Mouse (Mus musculus) brain, embryonic 18.5 days (tissue): ENCODE measurements at regions not wholly inside any gene's neighbourhood (a gene's known extent, or its start where the extent isn't known, plus 50 kb on each side); places are given as distances from the start of the nearest gene placed in this dataset.

Source experiments
- DNase-seq: peaks from one replicate; pipeline ENCODE4 v3.0.0-alpha.2; 2012; ENCODE audit warnings: low read depth, low spot score

DNA sequence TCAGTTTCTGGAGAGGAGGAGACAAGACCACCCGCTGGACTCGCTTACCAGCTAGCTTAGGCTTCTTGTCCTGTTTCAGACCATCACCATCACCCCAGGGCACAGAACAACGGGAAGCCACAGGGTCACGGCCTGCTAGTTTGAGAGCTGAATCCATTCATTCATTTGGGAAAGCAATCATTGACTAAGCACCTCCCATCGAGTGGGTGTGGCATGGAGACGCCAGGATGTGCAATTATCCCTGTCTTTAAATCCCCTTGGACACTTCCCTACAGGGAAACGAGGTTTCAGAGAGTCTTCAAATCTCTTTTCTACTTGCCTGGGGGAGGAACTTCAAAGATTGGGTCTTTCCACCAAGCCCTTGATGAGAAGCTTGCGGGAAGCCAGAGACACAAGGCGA lies 108.7 kb downstream of the 2410131K14Rik start:
- DNase-seq = no peak

DNA sequence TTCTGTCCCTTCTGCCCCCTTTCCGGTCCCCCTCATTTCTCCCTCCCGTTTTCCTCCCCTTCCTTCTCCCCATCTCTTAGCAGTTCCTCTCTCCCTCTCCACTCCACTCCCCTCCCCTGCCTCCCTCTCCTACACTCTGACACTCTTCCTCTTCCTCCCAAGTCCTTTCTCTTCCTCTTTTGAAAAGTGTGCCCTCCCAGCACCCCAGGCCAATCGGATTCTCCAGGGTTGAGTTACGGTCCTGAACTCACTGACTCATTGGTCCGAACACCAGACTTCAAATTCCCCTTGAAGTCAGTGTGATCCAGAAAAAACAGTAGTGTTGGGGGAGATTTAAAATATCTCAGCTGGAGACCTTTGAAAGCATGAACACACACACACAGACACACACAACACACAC lies 109.1 kb downstream of the 2410131K14Rik start:
- DNase-seq = no peak

DNA sequence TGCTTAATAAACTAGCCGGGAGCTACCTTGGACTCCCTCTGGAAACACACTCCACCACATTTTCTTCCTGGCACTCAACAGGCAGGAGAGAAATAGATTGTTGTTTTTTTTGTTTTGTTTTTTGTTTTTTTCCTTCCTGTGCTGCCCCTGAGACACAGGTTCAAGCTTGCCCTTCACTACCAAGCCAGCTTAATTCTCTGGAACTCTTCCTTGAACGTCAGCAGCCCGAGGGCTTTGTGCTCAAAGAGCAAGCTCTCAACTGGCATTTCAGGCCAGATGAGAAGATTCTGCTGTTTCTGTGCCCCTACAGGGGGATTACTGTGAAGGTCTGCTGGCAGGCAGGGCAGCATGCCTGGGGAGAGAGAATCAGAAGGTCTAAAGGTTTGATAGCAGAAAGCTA lies 109.8 kb downstream of the 2410131K14Rik start:
- DNase-seq = no peak

- no peak for DNase-seq
These were observed 110.3 kb downstream of the 2410131K14Rik start for GRCm38 (mm10) chr5:118355287-118355686.

DNA sequence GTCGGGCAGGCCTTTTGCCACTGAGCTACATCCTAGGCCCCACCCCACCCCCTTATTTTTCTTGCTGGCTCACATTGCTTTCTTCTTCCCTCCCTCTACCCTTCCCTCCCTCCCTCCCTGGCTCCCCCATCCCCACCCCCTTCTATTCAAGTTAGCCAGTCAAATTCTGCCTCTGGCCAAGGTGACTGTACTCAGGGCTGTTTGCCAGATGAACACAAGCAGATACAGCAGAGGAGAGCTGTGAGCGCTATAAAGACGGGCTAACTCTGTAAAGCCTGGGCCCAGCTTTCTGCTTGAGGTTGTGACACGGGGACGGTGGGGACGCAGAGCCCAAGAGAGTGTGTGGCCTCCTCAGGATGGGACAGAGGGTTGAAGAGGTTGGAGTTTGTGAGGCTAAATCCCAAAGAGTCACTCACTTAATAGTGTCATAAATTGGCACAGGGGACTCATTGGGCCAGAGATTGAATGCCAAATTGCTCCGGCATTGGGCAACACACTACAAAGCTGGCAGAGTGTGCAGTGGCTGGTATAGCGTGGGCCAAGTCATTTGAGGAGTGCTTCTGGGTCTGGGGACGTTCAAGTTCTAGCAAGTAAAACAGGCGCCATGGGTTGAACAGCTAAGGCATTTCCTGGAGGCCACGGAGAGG lies 110.8 kb downstream of the 2410131K14Rik start:
- no peak for DNase-seq

DNA sequence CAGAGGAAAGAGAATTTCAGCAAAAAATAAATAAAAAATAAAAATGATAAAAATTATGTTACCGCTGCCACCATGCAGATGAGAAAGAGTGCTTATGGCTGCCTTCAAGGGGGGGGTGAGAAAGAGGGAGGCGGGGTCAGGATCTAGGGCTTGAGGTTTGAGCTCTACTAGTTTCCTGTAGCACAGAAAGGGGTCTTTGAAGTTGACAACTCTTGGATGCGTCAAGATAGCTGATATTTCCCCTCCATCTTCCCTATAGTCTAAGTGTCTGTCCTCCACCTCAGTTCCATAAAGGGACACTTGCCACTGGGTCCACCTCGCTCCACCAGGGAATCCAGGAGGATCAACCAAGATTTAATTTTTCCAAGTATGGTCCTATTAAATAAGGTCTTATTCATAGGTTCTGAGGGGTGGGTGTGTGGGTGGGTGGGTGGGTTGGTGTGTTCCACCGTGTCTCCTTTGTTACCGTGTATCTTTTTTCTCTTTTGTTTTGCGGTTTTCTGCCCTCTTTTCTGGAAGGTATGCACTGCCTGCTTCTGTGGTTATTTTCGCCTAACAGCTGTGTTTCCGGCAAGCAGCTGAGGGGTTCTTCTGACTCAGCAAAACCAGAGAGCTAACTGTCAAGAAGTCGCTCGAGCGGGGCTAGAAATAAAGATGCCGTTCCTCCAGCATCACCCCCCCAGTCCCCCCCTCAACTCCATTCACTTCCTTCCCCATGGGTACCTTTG lies 114.8 kb downstream of the 2410131K14Rik start:
- no peak for DNase-seq

DNA sequence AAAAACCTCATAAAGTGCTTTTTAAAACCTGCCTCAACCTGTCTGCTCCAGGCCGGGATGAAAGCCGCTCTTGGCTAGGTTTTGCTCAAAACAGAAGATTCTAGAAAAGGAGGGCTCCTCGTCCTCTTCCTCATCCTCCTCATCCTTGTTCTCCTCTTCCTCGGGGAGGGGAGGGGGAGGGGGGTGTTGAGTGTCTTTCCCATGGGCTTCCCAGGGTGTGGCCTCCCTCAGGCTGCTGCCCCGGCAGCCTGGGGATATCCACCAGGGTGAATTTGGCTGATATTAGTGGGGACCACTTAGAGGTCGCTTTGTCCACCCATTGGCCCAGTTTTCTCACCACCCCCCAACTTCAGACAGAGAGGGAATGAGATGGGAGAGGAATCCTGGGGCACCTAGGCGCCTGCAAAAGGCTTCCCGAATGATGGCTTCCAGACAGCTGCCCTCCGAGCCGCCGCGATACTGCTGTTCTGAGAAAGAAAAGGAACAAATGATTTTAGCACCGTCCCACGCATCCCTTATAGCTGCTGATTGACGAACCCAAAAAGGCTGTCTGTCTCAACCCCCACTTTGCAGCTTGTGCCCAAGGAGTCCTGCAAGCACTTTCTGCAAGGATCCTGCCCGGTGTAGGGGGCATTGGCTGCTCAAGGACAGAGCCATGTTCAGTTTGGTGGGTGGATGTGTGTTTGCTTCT lies 115.5 kb downstream of the 2410131K14Rik start:
- DNase-seq = no peak

DNA sequence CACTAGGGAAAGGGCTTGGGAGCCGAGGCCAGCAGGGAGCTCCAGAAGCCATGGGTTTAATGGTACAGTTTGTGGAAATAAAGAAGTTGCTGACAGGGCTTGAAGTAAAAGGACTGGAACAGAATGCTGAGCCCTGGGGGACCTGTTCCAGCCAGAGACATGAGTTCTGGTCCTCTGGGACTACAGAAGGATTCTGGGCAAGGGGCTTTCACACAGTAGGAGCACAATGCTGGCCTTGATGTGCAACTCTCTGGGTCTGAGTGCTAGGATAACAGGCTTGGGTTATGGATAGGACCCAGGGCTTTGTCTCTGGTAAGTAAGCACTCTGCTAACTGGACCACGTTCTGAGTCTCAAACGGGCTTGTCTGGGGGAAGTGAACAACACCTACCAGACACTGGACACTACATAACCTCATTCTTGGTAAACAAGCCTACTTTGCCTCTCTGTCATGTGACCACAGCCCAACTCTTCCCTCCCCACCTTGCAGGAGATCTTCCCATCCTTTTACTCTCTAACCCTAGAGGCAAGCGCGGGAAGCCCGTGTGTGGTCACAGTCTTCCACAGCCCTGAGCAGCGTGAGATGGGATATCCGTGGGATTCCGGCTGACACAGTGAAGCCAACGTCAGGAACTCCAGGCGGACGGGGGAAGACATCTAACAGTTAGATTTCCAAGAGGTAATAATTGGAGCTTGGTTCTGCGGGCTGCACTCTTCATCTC lies 116.3 kb downstream of the 2410131K14Rik start:
- DNase-seq = no peak

DNA sequence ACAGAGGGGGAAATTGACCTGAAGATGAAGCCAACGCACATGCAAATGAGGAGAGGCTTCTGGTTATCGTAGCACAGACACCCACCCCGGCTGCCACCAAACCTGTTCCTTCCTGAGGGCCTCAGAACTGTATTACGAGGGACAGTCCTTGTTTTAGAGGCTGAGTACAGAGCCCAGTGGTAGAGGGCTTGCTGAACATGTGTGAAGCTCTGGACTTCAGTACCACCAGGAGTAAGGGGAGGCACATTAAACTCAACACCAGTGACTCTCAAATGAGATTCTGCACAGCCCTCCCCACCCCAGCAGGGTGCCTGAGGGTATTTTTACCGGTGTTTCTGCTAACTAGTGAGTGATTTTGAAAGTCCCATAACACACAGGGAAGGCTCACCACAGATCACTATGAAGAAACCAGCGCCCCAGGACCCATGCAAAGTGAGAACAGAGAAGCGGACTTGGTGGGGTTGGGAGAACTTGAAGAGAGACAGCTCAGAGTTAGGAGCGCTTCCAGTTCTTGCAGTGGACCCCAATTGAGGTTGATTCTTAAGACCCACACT lies 116.9 kb downstream of the 2410131K14Rik start:
- DNase-seq = no peak

DNA sequence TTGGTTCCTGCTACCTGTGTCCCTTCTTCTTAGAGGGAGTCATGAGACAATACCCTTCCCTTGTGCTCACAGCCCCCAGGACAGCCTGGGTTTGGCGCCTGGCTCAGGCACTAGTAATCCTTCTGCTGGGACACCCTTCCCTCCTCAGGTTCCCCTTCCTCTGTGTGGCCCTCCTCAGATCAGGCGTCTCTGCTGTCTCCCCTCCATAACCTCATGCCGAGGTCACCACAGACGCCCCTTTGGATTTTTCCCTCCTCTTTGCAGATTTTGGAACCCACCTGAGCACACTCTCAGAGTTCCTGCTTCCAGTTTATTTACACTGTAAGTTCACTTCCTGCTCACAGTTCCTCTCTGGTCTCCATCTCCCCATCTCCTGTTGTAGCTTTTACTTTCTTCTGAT lies 117.7 kb downstream of the 2410131K14Rik start:
- DNase-seq = no peak

- DNase-seq = no peak
These were observed 118.1 kb downstream of the 2410131K14Rik start for GRCm38 (mm10) chr5:118363154-118363553.

GRCm38 (mm10) chr5:118364646-118365045 lies 119.6 kb downstream of the 2410131K14Rik start:
- DNase-seq = no peak

DNA sequence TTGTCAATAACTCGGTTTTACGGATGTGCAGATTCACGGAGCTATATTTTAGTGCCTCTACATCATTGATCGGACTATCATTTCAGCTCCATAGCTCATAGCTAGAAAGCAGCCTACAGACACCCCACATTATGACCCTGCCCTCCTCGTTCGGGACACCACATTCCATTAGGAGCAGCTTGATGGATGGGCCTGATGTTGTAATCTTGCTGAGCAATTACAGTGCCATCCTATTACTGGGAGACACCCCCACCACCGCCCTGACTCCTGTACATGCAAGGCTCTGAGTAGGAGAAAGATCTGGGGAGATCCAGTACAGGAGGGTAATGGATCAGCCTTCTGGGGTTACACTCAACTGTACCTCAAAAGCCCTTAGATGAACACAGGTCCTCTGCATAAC lies 120.2 kb downstream of the 2410131K14Rik start:
- DNase-seq = no peak

DNA sequence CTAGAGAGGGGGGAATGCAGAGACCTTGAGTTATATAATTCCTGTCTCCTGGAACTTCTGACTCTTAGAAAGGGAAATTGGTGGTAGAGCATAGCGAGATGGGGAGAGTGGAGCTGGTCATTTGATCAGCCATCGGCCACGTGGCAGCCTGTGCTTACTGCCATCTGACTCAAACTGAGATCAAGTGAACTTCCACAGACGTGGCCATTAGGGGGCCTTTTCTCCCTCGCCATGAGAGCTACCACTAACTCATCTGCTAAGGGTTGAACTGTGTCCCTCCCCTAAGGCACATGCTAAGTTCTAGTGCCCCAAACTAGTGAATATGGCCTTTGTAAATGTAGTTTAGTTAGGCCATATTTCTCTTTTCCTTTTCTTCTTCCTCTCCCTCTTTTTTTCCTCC lies 120.6 kb downstream of the 2410131K14Rik start:
- DNase-seq = no peak

GRCm38 (mm10) chr5:118367047-118367446 lies 122.0 kb downstream of the 2410131K14Rik start:
- DNase-seq = no peak

DNA sequence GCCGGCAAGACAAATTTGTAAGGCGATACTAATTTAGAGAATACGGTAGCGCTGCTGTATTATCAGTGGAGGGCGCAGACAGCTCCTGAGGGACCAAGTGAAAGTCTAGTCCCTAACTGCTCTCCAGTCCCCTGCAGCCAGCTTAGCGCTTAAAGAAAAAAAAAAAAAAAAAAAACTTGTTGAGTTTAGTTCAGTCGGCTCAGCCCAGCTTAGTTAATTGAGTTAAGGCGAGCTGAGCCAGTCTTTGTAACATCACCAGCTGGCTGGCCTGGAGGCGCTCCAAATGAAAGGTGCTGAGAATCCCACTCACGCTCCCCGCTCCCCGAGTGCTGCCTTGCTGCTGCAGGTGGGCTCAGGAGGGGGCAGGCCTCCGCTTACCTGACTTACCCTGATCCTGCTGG lies 128.6 kb downstream of the 2410131K14Rik start:
- DNase-seq = no peak

- DNase-seq = no peak
These were observed 129.9 kb downstream of the 2410131K14Rik start for GRCm38 (mm10) chr5:118374968-118375367.

- DNase-seq = no peak
These were observed 130.9 kb downstream of the 2410131K14Rik start for GRCm38 (mm10) chr5:118375916-118376315.

DNA sequence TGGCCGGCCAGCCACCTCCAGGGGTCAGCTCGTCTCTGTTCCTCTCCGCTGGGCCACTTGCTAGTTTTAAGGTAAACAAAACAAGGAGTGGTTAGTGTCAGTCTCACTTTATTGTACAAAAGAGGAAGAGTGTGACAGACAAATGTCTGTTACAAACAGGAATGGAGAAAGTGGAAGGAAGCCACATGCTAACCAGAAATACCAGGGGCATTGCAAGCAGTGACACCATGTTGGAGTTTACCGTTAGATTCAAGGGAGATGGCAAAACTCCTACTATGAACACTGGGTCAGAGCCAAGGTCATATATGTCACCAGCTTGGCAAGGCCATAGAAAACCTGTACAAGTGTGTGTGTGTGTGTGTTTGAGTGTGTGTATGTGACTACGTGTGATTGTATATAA lies 131.5 kb downstream of the 2410131K14Rik start:
- no peak for DNase-seq

GRCm38 (mm10) chr5:118377402-118377848 lies 132.4 kb downstream of the 2410131K14Rik start:
- DNase-seq = no peak

- no peak for DNase-seq
These were observed 134.4 kb downstream of the 2410131K14Rik start for GRCm38 (mm10) chr5:118379245-118380051.
